Mouse (Mus musculus) liver, embryonic 14.5 days (tissue): ENCODE measurements around the gene Ppef2. TPM values are rescaled to one million over a fixed set of nuclear protein-coding genes. Genes with fewer than 3 reads are reported as not detected.
"Not testable (repeated sequence)": the region's sequence is repeated elsewhere in the genome, so short reads cannot be mapped to it uniquely, and the experiment has no call there.

ENCODE experiments used
- ATAC-seq: fragments of 200-750 bp; cut with Nextera tagmentation; 2 replicates; pipeline ENCODE4 v1.8.0; 2017; ENCODE audit warnings: moderate number of reproducible peaks, mild to moderate bottlenecking, moderate library complexity; ENCODE audit not compliant: insufficient read depth
- DNase-seq, 3 experiments: peaks; one replicate each; pipeline ENCODE4 v3.0.0-alpha.2; 2012 to 2013; ENCODE audit warnings: low read depth in 3 of 3, low spot score in 3 of 3
- H3K27ac ChIP-seq: fragments of 300-500 bp; sonication (generic); 2 replicates; pipeline ENCODE4 v1.5.1; 2014; ENCODE audit warnings: moderate library complexity, mild to moderate bottlenecking, control low read depth, inconsistent platforms
- H3K27me3 ChIP-seq: fragments of 300-500 bp; sonication (generic); 2 replicates; pipeline ENCODE4 v1.6.1; 2014; ENCODE audit warnings: mild to moderate bottlenecking, low read length, moderate library complexity; ENCODE audit not compliant: control insufficient read depth, insufficient read depth
- H3K36me3 ChIP-seq: fragments of 300-500 bp; sonication (generic); replicated peaks from 2 replicates; pipeline ENCODE4 v1.6.1; 2014; ENCODE audit warnings: low read depth; ENCODE audit not compliant: control insufficient read depth, insufficient read depth
- H3K4me1 ChIP-seq, 2 experiments: fragments of 200-500 bp in 1 of 2; fragments of 300-500 bp in 1 of 2; sonication (generic) in 1 of 2; replicated peaks; 2 replicates each; pipeline ENCODE4 v1.6.1; 2012 to 2014; ENCODE audit warnings: antibody characterized with exemption in 1 of 2, inconsistent platforms in 1 of 2, low read length in 1 of 2; ENCODE audit not compliant: control insufficient read depth in 2 of 2, insufficient read depth in 2 of 2
- H3K4me2 ChIP-seq: fragments of 300-500 bp; sonication (generic); 2 replicates; pipeline ENCODE4 v1.6.1; 2014; ENCODE audit warnings: low read depth, mild to moderate bottlenecking, control low read depth, moderate library complexity
- H3K4me3 ChIP-seq, 2 experiments: fragments of 200-500 bp in 1 of 2; fragments of 300-500 bp in 1 of 2; sonication (generic) in 1 of 2; 2 replicates each; pipeline ENCODE4 v1.5.1; 2012 to 2014; ENCODE audit warnings: low read depth in 2 of 2, low read length in 2 of 2, mild to moderate bottlenecking in 2 of 2, control low read depth in 1 of 2, inconsistent platforms in 1 of 2, moderate library complexity in 1 of 2; ENCODE audit not compliant: insufficient read depth in 1 of 2
- H3K9ac ChIP-seq: fragments of 300-500 bp; sonication (generic); replicated peaks from 2 replicates; pipeline ENCODE4 v1.6.1; 2014; ENCODE audit warnings: mild to moderate bottlenecking, control low read depth, moderate library complexity
- H3K9me3 ChIP-seq: fragments of 300-500 bp; sonication (generic); 2 replicates; pipeline ENCODE4 v1.6.1; 2016; ENCODE audit warnings: low read length, mixed read lengths; ENCODE audit not compliant: control insufficient read depth
- CTCF ChIP-seq: IDR thresholded peaks from 2 replicates; pipeline ENCODE4 v1.5.1; 2016; ENCODE audit warnings: antibody characterized with exemption, low read depth, control low read depth
- EP300 ChIP-seq: IDR thresholded peaks from 2 replicates; pipeline ENCODE4 v1.6.1; 2016; ENCODE audit warnings: antibody characterized with exemption, low read depth
- WGBS: fragments of 180-500 bp; shearing (Covaris S2); extraction: QIAGEN DNeasy Blood & Tissue Kit; methylation state at CpG from one replicate; pipeline ENCODE4 v1.1.7; 2014; ENCODE audit not compliant: insufficient replicate concordance; 5-methylcytosine and 5-hydroxymethylcytosine counted together
- polyA plus RNA-seq, 2 experiments: library from polyadenylated mRNA; depleted of rRNA in 1 of 2; stranded (reverse) in 1 of 2; unstranded in 1 of 2; fragments of >200 nt; fragmentation: Nextera tagmentation in 1 of 2; extraction: Ambion mirVana in 1 of 2; gene quantifications; 2 replicates each; pipeline versions ENCODE4 v1.2.1 to v1.2.3; 2012 to 2014

Ppef2 gene
- polyA plus RNA-seq, 2 experiments, result 0.13 TPM; not detected in 1

DNA sequence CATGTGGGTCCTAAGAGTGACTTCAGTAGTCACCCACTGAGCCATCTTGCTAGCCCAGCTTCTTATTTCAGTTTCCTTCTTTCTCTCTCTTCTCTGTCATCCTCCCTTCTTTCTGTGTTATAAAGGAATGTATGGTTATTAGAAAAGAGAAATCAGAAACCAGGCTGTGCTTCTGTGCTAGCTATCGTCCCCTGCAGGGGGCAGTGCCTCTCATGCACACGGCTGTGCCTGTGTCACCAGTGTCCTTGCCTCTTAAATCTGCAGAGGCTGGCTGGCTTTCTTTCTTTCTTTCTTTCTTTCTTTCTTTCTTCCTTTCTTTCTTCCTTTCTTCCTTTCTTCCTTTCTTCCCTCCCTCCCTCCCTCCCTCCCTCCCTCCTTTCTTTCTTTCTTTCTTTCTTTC, 60.4 kb downstream of the Ppef2 start:
- not testable (repeated sequence) for H3K9me3 ChIP-seq, H3K9ac ChIP-seq, H3K27me3 ChIP-seq, DNase-seq, H3K4me3 ChIP-seq, H3K4me1 ChIP-seq, H3K4me2 ChIP-seq, H3K27ac ChIP-seq, ATAC-seq
- 57% methylated on average over 2 of the region's 2 CpGs for WGBS
- H3K36me3 ChIP-seq, result peaks cover 35% of the 10 kb centered on the region
- peak; percentile 67 for TF ChIP-seq CTCF

DNA sequence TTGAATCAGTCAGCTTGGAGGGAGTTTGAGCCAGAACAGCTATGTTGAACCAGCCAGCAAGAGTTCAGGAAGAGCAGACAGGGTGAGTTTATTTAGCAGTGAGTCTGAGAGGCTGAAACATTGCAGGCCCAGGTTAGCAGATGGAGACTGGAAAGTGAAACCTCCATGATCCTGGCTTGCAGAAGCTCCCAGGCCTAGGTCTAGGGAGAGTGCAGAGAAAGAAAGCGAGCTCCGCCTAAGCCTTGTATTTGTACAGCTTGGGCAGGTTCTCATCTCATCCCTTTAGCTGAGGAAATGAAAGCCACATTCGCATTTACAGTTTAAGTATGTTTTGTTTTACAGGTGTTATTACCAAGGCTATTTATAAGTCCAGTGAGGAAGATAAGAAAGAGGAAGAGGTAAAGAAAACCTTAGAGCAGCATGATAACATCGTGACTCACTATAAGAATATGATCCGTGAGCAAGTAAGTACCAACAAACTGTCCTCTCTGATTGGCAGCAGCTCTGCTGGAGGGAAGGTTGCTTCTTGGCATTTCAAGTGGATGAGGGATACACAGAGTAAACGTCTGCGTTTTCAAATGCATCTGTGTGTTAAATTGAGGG, 67.1 kb downstream of the Ppef2 start:
- Histone ChIP-seq H3K4me1 (no peaks in the 10 kb centered on the region), H3K9me3 (no peaks in the 10 kb centered on the region), H3K27ac (no peak overlapping the region), H3K4me2 (no peak overlapping the region), H3K9ac (no peak overlapping the region), H3K4me3 (no peak overlapping the region), H3K36me3 (peaks cover 21% of the 10 kb centered on the region), H3K27me3 (no peaks in the 10 kb centered on the region)
- ATAC-seq (no peak), DNase-seq (no peak)
- no peak for TF ChIP-seq CTCF
- TF ChIP-seq EP300, result no peak
- 82% methylated on average over 7 of the region's 7 CpGs for WGBS

GRCm38 (mm10) chr5:92183071-92183830, 72.8 kb downstream of the Ppef2 start:
- H3K9me3 ChIP-seq, result no peaks in the 10 kb centered on the region
- no peak for ATAC-seq
- no peak overlapping the region for H3K4me2 ChIP-seq
- no peak overlapping the region for H3K27ac ChIP-seq
- H3K27me3 ChIP-seq, result no peaks in the 10 kb centered on the region
- TF ChIP-seq CTCF (no peak), EP300 (no peak)
- peaks cover 19% of the 10 kb centered on the region for H3K36me3 ChIP-seq
- DNase-seq, result no peak
- H3K4me3 ChIP-seq, result no peak overlapping the region
- no peak overlapping the region for H3K9ac ChIP-seq
- H3K4me1 ChIP-seq, result no peaks in the 10 kb centered on the region
- 72% methylated on average over 8 of the region's 8 CpGs for WGBS

Other genes starting within 250 kb of the Ppef2 start
- 0.11 and 0.13 TPM in 2 replicates for gene Cdkl2, start 212.4 kb downstream of the Ppef2 start, polyA plus RNA-seq (2012; rRNA removed)
- gene Cdkl2, start 212.4 kb downstream of the Ppef2 start, polyA plus RNA-seq (2014; fragmentation: Nextera tagmentation; extraction: Ambion mirVana), result 0.30 and 0.49 TPM in 2 replicates
- 12.5 and 19.0 TPM in 2 replicates for gene G3bp2, start 172.6 kb downstream of the Ppef2 start, polyA plus RNA-seq (2012; rRNA removed)
- gene G3bp2, start 172.6 kb downstream of the Ppef2 start, polyA plus RNA-seq (2014; fragmentation: Nextera tagmentation; extraction: Ambion mirVana), result 54.3 and 56.0 TPM in 2 replicates
- 11.1 and 18.6 TPM in 2 replicates for gene Uso1, start 118.3 kb downstream of the Ppef2 start, polyA plus RNA-seq (2012; rRNA removed)
- gene Uso1, start 118.3 kb downstream of the Ppef2 start, polyA plus RNA-seq (2014; fragmentation: Nextera tagmentation; extraction: Ambion mirVana), result 14.3 and 14.7 TPM in 2 replicates
- gene U90926, start 40.9 kb downstream of the Ppef2 start, polyA plus RNA-seq (2012; rRNA removed), result not detected in 2 replicates
- gene U90926, start 40.9 kb downstream of the Ppef2 start, polyA plus RNA-seq (2014; fragmentation: Nextera tagmentation; extraction: Ambion mirVana), result not detected in 2 replicates
- 4.3 and 4.4 TPM in 2 replicates for gene Naaa, start 21.9 kb upstream of the Ppef2 start, polyA plus RNA-seq (2012; rRNA removed)
- 3.6 and 4.5 TPM in 2 replicates for gene Naaa, start 21.9 kb upstream of the Ppef2 start, polyA plus RNA-seq (2014; fragmentation: Nextera tagmentation; extraction: Ambion mirVana)
- gene Sdad1, start 54.2 kb upstream of the Ppef2 start, polyA plus RNA-seq (2012; rRNA removed), result 8.1 and 9.5 TPM in 2 replicates
- gene Sdad1, start 54.2 kb upstream of the Ppef2 start, polyA plus RNA-seq (2014; fragmentation: Nextera tagmentation; extraction: Ambion mirVana), result 17.4 and 18.8 TPM in 2 replicates
- gene Cxcl9, start 71.8 kb upstream of the Ppef2 start, polyA plus RNA-seq (2012; rRNA removed), result 0.06 TPM in 1 of 2 replicates, not detected in the other
- gene Cxcl9, start 71.8 kb upstream of the Ppef2 start, polyA plus RNA-seq (2014; fragmentation: Nextera tagmentation; extraction: Ambion mirVana), result 0.20 TPM in 1 of 2 replicates, not detected in the other
- gene Art3, start 75.5 kb upstream of the Ppef2 start, polyA plus RNA-seq (2012; rRNA removed), result 0.53 and 1.1 TPM in 2 replicates
- 1.7 and 2.1 TPM in 2 replicates for gene Art3, start 75.5 kb upstream of the Ppef2 start, polyA plus RNA-seq (2014; fragmentation: Nextera tagmentation; extraction: Ambion mirVana)
- gene Cxcl10, start 92.6 kb upstream of the Ppef2 start, polyA plus RNA-seq (2012; rRNA removed), result 7.8 and 10.0 TPM in 2 replicates
- 4.8 and 6.0 TPM in 2 replicates for gene Cxcl10, start 92.6 kb upstream of the Ppef2 start, polyA plus RNA-seq (2014; fragmentation: Nextera tagmentation; extraction: Ambion mirVana)
- gene Nup54, start 178.9 kb upstream of the Ppef2 start, polyA plus RNA-seq (2012; rRNA removed), result 14.5 and 20.7 TPM in 2 replicates
- 26.6 and 31.9 TPM in 2 replicates for gene Nup54, start 178.9 kb upstream of the Ppef2 start, polyA plus RNA-seq (2014; fragmentation: Nextera tagmentation; extraction: Ambion mirVana)